Comparison of ENCODE assay signal across 10 mouse cellular contexts in the genomic region with DNA sequence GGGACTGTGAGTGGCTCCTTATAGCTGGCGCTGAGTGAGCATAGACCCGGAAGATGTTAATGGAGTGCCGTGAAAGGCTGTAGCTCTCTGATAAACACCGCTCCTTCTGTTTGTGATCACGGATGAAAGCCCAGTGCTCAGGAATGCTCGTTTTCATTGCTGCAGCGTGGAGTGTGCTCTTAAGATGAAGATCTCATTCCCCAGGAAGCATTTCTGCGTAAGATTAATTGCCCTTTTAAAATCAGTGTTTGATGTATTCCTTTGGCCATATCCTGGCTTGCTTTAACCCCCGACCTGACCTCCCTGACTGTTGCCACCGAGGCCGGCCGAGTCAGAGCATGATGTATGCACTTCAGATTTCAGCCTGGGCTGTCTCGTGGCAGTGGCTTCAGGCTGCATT.
DNase-seq lines count a peak whose midpoint lies in the region; ATAC-seq and TF ChIP-seq lines count a peak whose summit lies in the region.
"Had no signal": no experiment of that assay in that cellular context is flagged by ENCODE, and none has a peak within 500 bp of the region (broad histone marks: within the 10 kb centered on the region; RNA-seq: fewer than 3 reads in every experiment).

No protein-coding gene starts in this region.

- 0 out of 2 replicates have a peak overlapping the region, but pooled peaks have one; percentile 25 for H3K4me2 ChIP-seq in lung, embryonic 14.5 days
- peak overlapping the region; percentile 34; the same call in 1 of the 2 replicates for H3K4me2 ChIP-seq in hindbrain, embryonic 13.5 days

- H3K36me3 ChIP-seq in lung, embryonic 14.5 days (ENCODE audit: insufficient read depth): no peaks in the 10 kb centered on the region
- H3K36me3 ChIP-seq in hindbrain, embryonic 13.5 days: no peaks in the 10 kb centered on the region

- H3K4me1 ChIP-seq in lung, embryonic 14.5 days (ENCODE audit: insufficient read depth): no peaks in the 10 kb centered on the region
- peaks cover 14% of the 10 kb centered on the region for H3K4me1 ChIP-seq in hindbrain, embryonic 13.5 days (replicated peaks)

- TF ChIP-seq CTCF in lung, embryonic 14.5 days (IDR thresholded peaks at IDR 0.05; ENCODE audit: low read depth): no peak
- TF ChIP-seq CTCF in brain, embryonic 14.5 days (IDR thresholded peaks at IDR 0.05; ENCODE audit: borderline replicate concordance, extremely low read depth, insufficient read depth, insufficient read length): no peak

- H3K4me3 ChIP-seq in lung, embryonic 14.5 days (ENCODE audit: low read depth, low read length): no peak overlapping the region
- H3K4me3 ChIP-seq in hindbrain, embryonic 13.5 days: no peak overlapping the region

- H3K27ac ChIP-seq in lung, embryonic 14.5 days (ENCODE audit: low read depth): no peak overlapping the region
- H3K27ac ChIP-seq in hindbrain, embryonic 13.5 days: 0 out of 2 replicates have a peak overlapping the region, but pooled peaks have one; percentile 30

- WGBS in lung, embryonic 14.5 days: 7% methylated on average over 13 of the region's 13 CpGs
- WGBS in hindbrain, embryonic 13.5 days: 27% methylated on average over 13 of the region's 13 CpGs

- H3K9me3 ChIP-seq in lung, embryonic 14.5 days (ENCODE audit: low read depth, low read length): no peaks in the 10 kb centered on the region
- H3K9me3 ChIP-seq in hindbrain, embryonic 13.5 days: no peaks in the 10 kb centered on the region

- peak; percentile 65 for DNase-seq in lung, embryonic 14.5 days
- no peak for DNase-seq in lung, postnatal 25 days (ENCODE audit: low spot score)
- DNase-seq in brain, embryonic 14.5 days (ENCODE audit: low read depth): peak; percentile 36
- peak; percentile 44 for DNase-seq in neural tube, embryonic 10.5 days (ENCODE audit: extremely low spot score, low spot score)
- DNase-seq in thymus, postnatal 4 days: no peak
- DNase-seq: cerebellum, adult 18-20 months; heart, postnatal 4 days had no signal

- no peak for TF ChIP-seq POLR2A in brain, embryonic 14.5 days (IDR thresholded peaks at IDR 0.05; ENCODE audit: borderline replicate concordance, extremely low read depth, insufficient read depth, insufficient read length, poor library complexity, severe bottlenecking)

- no peak overlapping the region for H3K9ac ChIP-seq in lung, embryonic 14.5 days
- H3K9ac ChIP-seq in hindbrain, embryonic 13.5 days: no peak overlapping the region

- ATAC-seq in lung, embryonic 14.5 days (ENCODE audit: insufficient read depth): 0 out of 2 replicates have a peak, but pooled peaks have one; percentile 41
- ATAC-seq in hindbrain, embryonic 13.5 days (ENCODE audit: low FRiP score): no peak
- ATAC-seq in megakaryocyte progenitor cell, adult 5-6 weeks (replicated peaks; ENCODE audit: poor library complexity): no peak
- ATAC-seq: activated CD4-positive, CD25-positive, alpha-beta regulatory T cell, adult 4 months had no signal

- H3K27me3 ChIP-seq in lung, embryonic 14.5 days (ENCODE audit: insufficient read depth, low read length): no peaks in the 10 kb centered on the region
- H3K27me3 ChIP-seq in hindbrain, embryonic 13.5 days: no peaks in the 10 kb centered on the region

Comparison
In these comparisons a context has a peak if more than half of its experiments do, and no peak if none do; other contexts are left out.
1. DNase-seq: peak in lung, embryonic 14.5 days (single experiment), brain, embryonic 14.5 days (single experiment) and neural tube, embryonic 10.5 days (single experiment); none in lung, postnatal 25 days (single experiment) and thymus, postnatal 4 days (single experiment).